In the genomic region with DNA sequence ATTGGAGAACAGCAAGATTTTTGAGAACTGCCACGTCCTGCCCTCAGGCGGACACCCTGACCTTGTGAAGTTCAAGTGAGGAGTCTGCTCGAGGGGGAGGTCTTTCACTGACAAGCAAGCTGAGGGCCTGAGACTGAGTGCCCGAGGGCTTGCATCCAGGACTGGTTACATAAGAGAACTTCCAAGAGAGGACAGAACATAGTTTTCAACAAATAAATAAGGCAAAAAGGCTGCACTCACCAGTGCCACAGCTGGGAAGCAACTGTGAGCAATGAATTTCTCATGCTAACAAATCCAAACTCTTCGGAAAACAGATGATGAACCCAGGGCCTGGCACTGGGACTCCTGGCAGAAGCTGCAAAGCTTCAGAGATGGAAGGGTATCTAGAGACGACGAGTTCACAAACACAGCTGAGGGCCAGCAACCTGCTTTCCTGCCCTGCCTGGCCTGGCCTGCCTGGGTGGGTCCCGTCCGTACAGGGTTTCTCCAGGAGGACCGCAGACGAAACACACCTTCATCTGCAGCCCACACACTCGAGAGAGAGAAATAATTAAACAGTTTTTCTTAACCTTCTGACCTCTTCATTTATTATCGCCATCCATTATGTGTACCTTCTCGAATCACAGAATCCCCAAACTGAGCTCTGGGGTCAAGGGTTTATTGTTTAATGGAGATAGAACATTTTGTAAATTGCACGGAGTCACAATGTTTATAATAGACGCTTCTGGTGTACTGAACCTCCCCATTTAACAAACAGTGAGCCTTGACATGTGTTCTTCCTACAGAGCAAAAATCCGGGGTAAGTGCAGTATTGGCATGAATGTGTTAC, we compare ENCODE assay signal across 8 mouse cellular contexts.
A peak's percentile ranks its signal among the peaks of the same experiment; 100 is the strongest.
DNase-seq lines count a peak whose midpoint lies in the region; ATAC-seq lines count a peak whose summit lies in the region.
"Had no signal": no experiment of that assay in that cellular context is flagged by ENCODE, and none has a peak within 500 bp of the region (broad histone marks: within the 10 kb centered on the region; RNA-seq: fewer than 3 reads in every experiment).

No protein-coding gene starts in this region.

- H3K9me3 ChIP-seq in kidney, embryonic 16.5 days (ENCODE audit: low read length): no peaks in the 10 kb centered on the region
- H3K9me3 ChIP-seq in stomach, embryonic 14.5 days (ENCODE audit: control insufficient read depth, low read depth, low read length): no peaks in the 10 kb centered on the region

- H3K4me2 ChIP-seq in kidney, embryonic 16.5 days (replicated peaks; ENCODE audit: low read depth, low read length): no peak overlapping the region
- no peak overlapping the region for H3K4me2 ChIP-seq in stomach, embryonic 14.5 days (replicated peaks; ENCODE audit: low read depth, low read length)

- H3K27me3 ChIP-seq in kidney, embryonic 16.5 days (ENCODE audit: insufficient read depth, low read length): no peaks in the 10 kb centered on the region
- H3K27me3 ChIP-seq in stomach, embryonic 14.5 days (ENCODE audit: control insufficient read depth, insufficient read depth, low read length): no peaks in the 10 kb centered on the region

- H3K36me3 ChIP-seq in kidney, embryonic 16.5 days (ENCODE audit: insufficient read depth, low read length): no peaks in the 10 kb centered on the region
- H3K36me3 ChIP-seq in stomach, embryonic 14.5 days (ENCODE audit: control insufficient read depth, insufficient read depth, low read length): no peaks in the 10 kb centered on the region

- peak; percentile 48 for DNase-seq in kidney, adult 18-20 months
- peak; percentile 29 for DNase-seq in heart, adult 8-10 months (ENCODE audit: low spot score)
- DNase-seq in kidney, postnatal 36 days: peak; percentile 58 to 72
- DNase-seq in layer of hippocampus, postnatal 36 days: no peak
- no peak for DNase-seq in layer of hippocampus, adult 11-12 months (ENCODE audit: low spot score)

- 37% methylated on average over 17 of the region's 17 CpGs for WGBS in kidney, embryonic 16.5 days
- WGBS in stomach, embryonic 14.5 days: 23% methylated on average over 17 of the region's 17 CpGs

- no peak overlapping the region for H3K27ac ChIP-seq in kidney, embryonic 16.5 days (ENCODE audit: low read length)
- peak overlapping the region; percentile 56; the same call in 1 of the 2 replicates for H3K27ac ChIP-seq in stomach, embryonic 14.5 days (ENCODE audit: low read length)
- H3K27ac ChIP-seq: liver, embryonic 14.5 days had no signal

- H3K9ac ChIP-seq in kidney, embryonic 16.5 days (replicated peaks; ENCODE audit: low read length): no peak overlapping the region
- no peak overlapping the region for H3K9ac ChIP-seq in stomach, embryonic 14.5 days (replicated peaks; ENCODE audit: low read depth, low read length)
- H3K9ac ChIP-seq: liver, embryonic 14.5 days had no signal

- no peak for ATAC-seq in kidney, embryonic 16.5 days (ENCODE audit: low FRiP score, low TSS enrichment)
- ATAC-seq in stomach, embryonic 14.5 days (ENCODE audit: insufficient number of reproducible peaks, insufficient read depth, low FRiP score, low read depth): peak; percentile 51; the same call in 1 of the 2 replicates

- H3K4me1 ChIP-seq in kidney, embryonic 16.5 days (ENCODE audit: insufficient read depth, low read length): peaks cover 7% of the 10 kb centered on the region; the same call in 1 of the 2 replicates
- H3K4me1 ChIP-seq in stomach, embryonic 14.5 days (ENCODE audit: control insufficient read depth, insufficient read depth, low read length): peaks cover 14% of the 10 kb centered on the region; the same call in 1 of the 2 replicates

- no peak overlapping the region for H3K4me3 ChIP-seq in kidney, embryonic 16.5 days (ENCODE audit: low read length)
- H3K4me3 ChIP-seq in stomach, embryonic 14.5 days (ENCODE audit: low read depth, low read length): no peak overlapping the region

Comparison
In these comparisons a context has a peak if more than half of its experiments do, and no peak if none do; other contexts are left out.
1. DNase-seq: peak in kidney, adult 18-20 months (single experiment), heart, adult 8-10 months (single experiment) and kidney, postnatal 36 days (2 of 2); none in layer of hippocampus, postnatal 36 days (0 of 2) and layer of hippocampus, adult 11-12 months (single experiment).